Mouse (Mus musculus) cortical plate, adult 2 months (tissue): ENCODE measurements at regions not wholly inside any gene's neighbourhood (a gene's known extent, or its start where the extent isn't known, plus 50 kb on each side); places are given as distances from the start of the nearest gene placed in this dataset.

Source experiments
- H3K27ac ChIP-seq: fragments of 200-500 bp; 2 replicates; pipeline ENCODE4 v1.5.1; 2012; ENCODE audit warnings: low read length, control low read depth, inconsistent platforms; ENCODE audit not compliant: insufficient read depth
- H3K4me1 ChIP-seq: fragments of 200-500 bp; 2 replicates; pipeline ENCODE4 v1.6.1; 2011; ENCODE audit warnings: low read length; ENCODE audit not compliant: control insufficient read depth, insufficient read depth
- H3K4me3 ChIP-seq: fragments of 200-500 bp; 2 replicates; pipeline ENCODE4 v1.5.1; 2011; ENCODE audit warnings: mild to moderate bottlenecking, low read length, control low read depth; ENCODE audit not compliant: insufficient read depth
- CTCF ChIP-seq: fragments of 200-500 bp; IDR thresholded peaks from 2 replicates; pipeline ENCODE4 v1.5.1; 2011; ENCODE audit warnings: mild to moderate bottlenecking, control low read depth, low read length; ENCODE audit not compliant: insufficient read depth; ENCODE audit errors: extremely low read depth
- POLR2A ChIP-seq: fragments of 200-500 bp; IDR thresholded peaks from 2 replicates; pipeline ENCODE4 v1.6.1; 2011; ENCODE audit warnings: mild to moderate bottlenecking, low read length, control low read depth; ENCODE audit not compliant: insufficient read depth; ENCODE audit errors: extremely low read depth

DNA sequence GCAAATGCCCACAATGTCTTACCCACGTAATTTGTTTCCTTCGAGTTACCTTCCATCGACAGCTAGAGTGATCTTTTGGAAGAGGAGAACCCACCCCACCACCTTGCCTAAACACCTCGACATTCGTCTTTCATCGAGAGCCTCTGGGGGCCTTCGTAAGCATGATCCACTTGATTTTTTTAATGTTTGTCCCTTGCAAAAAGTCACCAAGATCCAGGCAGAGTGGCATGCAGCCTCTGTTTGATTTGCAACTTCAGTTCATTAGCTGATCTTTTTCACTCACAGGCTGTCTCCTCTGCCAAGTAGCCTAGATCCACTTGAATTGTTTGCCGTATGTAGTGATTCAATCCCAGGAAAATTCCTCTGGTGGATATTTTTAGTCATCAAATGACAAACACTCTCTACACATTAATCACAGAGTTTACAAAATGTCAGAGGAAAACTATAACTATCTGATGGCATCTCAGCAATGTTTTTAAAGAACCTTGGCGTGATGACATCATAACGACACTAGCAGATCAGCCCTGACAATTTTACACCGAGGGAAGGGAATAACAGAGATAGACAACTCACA lies 54.8 kb upstream of the Tsc22d1 start:
- TF ChIP-seq CTCF (no peak), POLR2A (no peak)
- H3K27ac ChIP-seq: no peak overlapping the region
- no peaks in the 10 kb centered on the region for H3K4me1 ChIP-seq
- H3K4me3 ChIP-seq: no peak overlapping the region

DNA sequence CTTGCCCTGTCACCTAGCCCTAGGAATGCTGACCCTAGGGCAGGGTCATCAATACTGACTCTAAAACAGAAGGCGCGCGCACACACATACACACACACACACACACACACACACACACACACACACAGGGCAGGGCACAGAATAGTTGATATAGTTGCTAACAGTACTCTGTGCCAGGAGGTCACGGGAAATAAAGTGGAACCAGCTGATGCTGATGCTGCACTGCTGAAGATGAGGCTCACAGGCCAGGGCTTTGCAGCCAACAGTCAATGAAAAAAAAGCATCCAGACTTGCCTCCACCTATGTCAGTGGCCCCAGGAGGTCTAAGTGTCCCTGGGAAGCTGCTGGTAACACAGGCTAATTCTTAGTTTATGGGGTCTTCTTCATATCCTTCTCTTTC lies 50.7 kb upstream of the Tsc22d1 start:
- Histone ChIP-seq H3K4me3 (no peak overlapping the region), H3K4me1 (no peaks in the 10 kb centered on the region)
- TF ChIP-seq POLR2A (no peak), CTCF (no peak)

More for the DNA sequence above, 50.7 kb upstream of the Tsc22d1 start:
- no peak overlapping the region for H3K27ac ChIP-seq
